Mouse (Mus musculus): ENCODE results near the gene Rab26.

Rab26 gene

DNA sequence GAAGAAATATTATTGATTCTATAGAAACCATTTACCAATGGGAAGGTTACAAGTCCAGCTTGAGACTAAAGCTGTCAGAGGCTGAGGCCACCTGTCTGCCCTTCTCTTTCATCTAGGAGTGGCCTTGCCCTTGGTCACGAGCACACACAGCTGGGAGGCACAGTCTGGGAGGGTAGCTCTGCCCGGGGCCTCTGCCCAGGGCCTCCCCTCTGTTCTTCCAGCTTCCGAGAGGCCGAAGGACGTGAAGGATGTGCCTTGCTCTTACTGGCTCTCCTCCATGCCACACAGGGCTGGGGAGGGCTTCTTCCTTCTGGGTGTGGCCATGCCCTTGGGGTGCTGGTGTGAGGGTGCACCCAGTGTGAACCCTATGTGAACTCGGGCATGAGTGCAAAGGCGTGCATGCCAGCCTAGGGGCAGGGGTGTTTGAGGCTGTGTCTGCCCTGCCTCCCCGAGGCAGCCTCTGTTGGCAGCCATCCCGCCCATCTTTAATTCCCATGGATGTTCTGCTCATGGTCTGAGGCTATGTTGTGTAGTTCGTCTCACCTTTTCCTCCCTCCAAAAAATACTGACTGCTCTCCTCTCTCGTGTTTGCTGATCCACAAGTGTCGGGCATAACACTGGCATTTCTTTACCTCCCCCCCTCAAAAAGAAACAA lies 26.1 kb downstream of the Rab26 start:
- no peak for DNase-seq (ENCODE audit: low read depth, low spot score)

DNA sequence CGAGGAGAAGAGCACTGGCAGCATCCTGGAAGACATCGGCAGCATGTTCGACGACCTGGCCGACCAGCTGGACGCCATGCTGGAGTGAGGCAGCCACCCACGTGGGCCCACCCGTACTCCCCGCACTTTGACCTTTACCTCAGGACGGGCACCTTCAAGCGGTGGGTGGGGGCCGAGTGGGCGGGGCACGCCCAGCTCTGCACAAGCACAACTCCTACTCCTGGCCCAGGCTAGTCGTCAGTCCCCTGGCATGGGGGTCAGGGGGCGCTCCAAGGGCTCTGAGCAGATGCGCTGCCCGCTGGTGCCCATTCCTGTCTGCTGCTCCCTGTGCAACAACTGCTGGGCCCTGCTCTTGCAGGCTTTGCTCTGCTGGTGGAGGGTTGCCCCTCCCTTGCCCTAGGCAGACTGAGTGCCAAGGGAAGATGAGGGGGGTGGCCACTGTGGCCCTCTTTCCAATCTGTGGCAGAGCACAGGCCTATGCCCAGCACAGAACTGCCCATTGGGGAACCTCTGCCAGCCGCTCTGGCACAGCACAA lies 26.8 kb downstream of the Rab26 start:
- no peak for DNase-seq (ENCODE audit: low read depth, low spot score)

DNA sequence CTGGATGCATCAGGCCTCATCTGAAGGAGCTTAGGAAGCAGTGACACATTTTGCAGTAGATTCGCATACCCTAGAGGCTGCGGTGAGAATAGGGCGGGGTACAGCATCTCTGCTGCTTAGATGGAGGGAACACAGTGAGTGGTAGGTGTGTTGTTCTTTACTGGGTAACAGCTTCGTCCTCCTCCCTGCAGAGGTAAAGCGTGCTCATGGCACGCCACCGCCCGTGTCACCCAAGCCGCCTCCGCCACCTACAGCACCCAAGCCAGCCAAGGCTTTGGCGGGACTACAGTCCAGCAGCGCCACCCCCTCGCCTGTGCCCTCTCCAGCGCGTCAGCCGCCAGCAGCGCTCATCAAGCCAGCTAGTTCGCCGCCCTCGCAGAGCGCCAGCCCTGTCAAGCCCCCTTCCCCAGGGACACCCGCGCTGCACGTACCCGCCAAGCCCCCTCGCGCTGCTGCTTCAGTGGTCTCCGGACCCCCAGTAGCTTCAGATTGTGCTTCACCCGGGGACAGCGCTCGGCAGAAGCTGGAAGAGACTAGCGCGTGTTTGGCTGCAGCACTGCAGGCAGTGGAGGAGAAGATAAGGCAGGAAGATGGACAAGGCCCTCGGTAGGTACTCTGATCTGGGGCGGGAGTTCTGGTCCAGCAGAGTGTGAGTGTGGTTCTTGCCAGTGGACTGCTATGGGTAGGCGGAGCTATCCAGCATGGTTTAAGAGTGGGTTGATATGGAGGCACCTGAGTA lies 27.5 kb downstream of the Rab26 start:
- no peak for DNase-seq (ENCODE audit: low read depth, low spot score)

DNA sequence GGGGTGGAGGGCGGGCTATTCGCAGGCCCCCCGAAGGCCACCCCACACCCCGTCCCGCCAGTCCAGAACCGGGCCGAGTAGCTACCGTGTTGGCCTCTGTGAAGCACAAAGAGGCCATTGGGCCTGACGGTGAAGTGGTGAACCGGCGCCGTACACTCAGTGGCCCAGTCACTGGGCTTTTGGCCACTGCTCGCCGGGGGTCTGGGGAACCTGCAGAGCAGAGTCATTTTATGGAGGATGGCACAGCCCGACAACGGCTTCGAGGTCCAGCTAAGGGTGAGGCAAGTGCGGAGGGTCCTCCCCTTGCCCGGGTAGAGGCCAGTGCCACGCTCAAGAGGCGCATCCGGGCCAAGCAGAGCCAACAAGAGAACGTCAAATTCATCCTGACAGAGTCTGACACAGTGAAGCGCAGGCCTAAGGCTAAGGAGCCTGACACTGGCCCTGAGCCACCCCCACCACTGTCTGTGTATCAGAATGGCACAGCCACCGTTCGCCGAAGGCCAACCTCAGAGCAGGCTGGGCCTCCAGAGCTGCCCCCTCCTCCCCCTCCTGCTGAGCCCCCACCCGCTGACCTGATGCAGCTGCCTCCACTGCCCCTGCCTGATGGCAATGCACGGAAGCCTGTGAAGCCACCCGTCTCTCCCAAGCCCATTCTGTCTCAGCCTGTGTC lies 28.6 kb downstream of the Rab26 start:
- no peak for DNase-seq (ENCODE audit: low read depth, low spot score)

DNA sequence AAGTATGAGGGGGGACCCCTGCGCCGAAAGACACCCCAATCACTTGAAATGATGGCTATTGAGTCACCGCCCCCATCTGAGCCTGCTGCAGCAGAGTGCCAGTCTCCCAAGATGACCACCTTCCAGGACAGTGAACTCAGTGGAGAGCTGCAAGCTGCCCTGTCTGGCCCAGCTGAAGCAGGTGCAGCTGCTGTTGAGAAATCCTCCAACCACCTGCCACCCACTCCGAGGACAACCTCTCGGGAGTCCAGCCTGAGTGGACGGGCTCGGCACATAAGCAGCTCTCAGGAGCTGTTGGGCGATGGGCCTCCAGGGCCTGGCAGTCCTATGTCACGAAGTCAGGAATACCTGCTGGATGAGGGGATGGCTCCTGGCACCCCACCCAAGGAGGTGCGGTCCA lies 29.9 kb downstream of the Rab26 start:
- no peak for DNase-seq (ENCODE audit: low read depth, low spot score)

DNA sequence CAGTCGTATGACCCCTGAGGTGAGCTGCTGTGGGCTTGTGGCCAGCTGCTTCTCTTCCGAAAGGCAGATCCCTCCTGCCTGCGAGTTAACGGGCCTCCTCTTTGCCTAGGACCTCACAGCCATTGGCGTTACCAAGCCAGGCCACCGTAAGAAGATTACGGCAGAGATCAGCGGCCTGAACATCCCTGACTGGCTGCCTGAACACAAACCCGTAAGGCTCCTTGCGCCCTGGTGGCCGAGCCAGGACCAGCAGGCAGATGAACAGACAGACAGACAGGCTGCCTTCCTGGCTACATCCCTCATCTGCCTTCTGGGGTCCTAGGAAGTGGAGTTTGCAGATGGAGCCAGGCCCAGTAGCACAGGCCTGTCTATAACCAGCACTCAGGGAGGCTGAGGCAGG lies 31.8 kb downstream of the Rab26 start:
- DNase-seq (ENCODE audit: low read depth, low spot score): no peak

DNA sequence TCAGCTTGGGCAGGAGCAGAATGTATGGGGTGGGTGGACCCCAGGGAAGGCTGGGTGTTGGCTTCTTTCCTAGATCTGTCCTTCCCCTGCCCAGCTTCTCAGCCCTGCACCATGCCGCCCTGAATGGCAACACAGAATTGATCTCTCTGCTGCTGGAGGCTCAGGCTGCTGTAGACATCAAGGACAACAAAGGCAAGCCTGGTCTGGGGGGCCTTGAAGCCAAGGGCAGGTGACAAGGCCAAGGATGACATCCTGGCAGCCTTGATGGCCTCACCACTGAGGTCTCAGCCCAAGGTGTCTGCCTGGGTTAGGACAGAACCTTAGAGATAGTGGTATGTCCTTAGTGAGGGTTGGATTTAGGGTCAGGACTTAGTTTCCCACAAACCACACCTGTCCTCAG lies 38.0 kb downstream of the Rab26 start:
- DNase-seq (ENCODE audit: low read depth, low spot score): no peak

DNA sequence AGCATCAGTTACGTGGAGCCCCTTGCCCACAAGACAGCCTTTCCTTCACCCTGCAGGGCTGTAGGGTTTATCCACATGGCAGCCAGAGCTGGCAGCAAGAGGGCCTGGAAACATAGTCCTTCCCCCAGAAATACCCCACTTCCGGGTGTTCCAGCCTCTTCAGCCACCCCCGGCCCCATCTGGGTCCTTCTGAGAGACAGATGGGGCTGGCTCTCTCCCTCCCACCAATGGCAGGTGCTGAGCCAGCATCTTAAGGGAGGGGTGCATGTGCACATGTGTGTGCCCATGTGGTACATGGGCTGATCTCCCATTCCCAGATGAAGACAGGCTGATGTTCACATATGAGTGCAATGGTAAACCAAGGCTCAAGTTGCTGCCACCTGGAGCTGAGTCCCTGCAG lies 38.6 kb downstream of the Rab26 start:
- no peak for DNase-seq (ENCODE audit: low read depth, low spot score)

DNA sequence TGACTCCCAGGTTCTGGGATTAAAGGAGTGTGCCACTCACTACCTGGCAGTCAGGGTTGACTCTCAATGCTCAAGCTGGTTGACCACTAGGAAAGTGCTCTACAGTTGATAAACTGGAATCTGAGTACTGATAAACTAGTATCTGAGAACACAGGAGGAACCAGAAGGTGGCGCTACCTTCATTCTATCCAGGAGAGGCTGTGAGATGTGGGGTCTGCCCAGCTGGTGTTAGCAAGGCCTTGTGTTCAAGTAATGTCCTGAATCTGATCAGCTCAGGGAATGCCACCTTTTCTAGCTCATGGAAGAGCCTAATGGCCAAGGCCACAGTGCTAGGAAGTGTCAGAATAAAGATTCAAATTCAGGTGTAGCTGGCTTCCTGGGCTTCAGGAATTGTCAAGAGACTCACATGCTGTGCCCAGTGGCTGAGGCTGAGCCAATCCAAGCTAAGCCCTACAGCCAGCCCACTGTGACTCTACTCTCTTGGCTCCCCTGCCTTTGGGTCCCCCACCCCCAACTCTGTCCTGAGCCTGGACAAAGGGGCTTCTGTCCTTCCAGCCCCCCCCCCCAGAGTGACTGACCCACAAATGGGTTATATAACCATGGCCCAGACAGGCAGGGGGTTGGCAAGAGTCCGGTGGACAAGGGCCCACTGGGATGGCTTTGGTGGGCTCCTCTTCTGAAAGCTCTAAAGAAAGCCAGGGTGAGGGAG lies 39.2 kb downstream of the Rab26 start:
- peak; percentile 55 for DNase-seq (ENCODE audit: low read depth, low spot score)

DNA sequence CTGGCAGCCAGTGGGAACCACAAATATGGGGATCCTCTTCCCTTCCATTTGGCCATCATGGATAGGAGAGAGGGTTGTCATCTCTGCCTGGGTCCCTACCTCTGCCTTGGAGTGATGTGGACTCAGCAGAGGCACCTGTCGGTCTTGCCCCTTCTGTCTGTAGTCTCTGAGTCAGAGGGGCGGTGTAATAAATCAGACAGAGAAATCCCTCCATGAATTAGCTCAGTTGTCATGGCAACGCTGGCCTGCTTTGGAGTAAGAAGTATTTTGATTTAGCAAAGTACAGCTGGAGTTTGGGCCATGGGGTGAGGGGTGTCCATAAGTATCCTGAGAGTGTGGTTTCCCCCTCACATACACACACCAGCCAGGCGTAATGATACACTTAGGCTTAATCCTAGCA lies 43.6 kb downstream of the Rab26 start:
- no peak for DNase-seq (ENCODE audit: low read depth, low spot score)

DNA sequence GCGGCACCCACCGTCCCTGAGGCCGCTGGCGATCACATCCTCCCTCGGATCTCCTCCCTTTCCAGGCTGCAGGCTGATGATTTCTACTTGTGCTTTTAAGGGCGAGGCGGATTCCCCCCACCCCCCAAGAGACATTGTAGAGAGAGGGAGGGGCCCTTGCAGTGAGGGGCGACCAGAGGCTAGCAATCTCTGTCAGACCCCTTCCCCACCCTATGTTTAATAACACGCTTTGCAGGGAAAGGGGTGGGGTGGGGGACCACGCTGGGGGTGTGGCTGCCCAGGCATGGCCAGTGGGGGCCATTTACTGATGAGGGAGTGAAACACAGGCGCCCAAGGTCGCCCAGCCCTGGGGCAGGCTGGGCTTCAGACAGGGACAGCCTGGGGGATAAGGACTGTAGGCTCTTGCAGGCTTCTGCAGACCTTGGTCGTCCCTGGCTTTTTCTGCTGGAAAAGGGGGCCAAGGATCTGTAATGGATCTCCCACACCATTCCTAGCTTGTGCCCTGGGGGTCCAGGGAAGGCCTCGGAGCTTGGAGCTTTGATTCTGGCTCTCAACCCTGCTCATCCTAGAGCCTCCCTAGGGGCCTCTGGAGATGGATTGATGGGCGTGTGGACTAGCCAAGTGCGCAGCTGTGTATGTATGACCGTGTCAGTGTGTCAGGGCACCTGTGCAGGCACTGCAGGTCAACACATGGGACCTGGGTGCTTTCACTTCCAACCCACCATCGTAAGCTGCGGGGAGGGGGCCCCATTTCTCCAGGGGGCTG lies 44.6 kb downstream of the Rab26 start:
- no peak for DNase-seq (ENCODE audit: low read depth, low spot score)

DNA sequence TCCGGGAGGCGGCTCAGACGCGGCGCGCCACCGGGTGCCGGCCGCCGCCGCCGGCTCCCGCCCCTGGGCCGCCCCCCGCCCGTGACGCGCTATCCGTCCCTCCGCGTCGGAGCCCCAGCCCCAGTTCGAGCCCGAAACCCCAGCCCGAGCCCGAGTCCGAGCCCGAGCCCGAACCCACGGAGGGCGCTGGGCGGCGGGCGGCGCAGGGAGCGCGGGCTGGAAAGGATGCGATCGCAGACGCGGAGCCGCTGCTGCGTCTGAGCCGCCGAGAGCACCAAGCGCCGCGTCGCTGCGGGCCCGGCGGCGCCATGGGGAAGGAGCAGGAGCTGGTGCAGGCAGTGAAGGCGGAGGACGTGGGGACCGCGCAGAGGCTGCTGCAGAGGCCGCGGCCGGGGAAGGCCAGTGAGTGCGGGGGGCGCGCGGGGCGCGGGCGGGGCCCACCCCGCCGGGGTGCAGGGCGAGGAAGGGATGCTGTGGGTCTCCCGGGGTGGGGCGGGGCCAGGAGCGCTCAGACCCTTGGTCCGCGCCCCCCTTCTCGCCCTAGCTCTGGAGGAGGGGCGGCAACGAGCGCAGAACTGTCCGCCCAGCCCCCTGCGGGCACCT lies 45.2 kb downstream of the Rab26 start:
- DNase-seq (ENCODE audit: low read depth, low spot score): no peak

DNA sequence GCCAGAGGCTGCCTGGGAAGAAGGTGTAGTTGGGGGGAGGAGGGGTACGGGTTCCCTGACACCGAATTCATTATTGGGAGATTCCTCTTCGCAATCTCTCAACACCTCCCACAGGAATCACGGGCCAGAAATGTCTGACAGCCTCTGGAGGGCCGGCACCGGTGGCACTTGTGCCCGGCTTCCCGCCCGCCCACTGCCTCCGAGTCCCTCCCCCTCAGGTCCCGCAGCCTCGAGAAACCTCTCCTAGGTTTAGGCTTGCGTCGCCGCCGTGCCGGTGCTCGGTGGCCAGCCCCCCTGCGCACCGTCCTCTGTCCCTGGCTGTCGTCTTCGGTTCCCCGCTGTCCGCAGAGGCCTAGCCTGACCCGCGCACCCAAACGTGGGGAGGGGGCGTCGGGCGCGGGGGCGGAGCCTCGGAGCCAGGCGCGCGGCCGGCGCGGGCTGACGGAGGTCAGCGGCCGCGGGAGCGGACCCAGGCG lies 45.8 kb downstream of the Rab26 start, which contains the start of gene Caskin1:
Gene Caskin1 (plus strand): TSS at position 416 of the 476 bp plus-strand sequence.
- DNase-seq (ENCODE audit: low read depth, low spot score): no peak

DNA sequence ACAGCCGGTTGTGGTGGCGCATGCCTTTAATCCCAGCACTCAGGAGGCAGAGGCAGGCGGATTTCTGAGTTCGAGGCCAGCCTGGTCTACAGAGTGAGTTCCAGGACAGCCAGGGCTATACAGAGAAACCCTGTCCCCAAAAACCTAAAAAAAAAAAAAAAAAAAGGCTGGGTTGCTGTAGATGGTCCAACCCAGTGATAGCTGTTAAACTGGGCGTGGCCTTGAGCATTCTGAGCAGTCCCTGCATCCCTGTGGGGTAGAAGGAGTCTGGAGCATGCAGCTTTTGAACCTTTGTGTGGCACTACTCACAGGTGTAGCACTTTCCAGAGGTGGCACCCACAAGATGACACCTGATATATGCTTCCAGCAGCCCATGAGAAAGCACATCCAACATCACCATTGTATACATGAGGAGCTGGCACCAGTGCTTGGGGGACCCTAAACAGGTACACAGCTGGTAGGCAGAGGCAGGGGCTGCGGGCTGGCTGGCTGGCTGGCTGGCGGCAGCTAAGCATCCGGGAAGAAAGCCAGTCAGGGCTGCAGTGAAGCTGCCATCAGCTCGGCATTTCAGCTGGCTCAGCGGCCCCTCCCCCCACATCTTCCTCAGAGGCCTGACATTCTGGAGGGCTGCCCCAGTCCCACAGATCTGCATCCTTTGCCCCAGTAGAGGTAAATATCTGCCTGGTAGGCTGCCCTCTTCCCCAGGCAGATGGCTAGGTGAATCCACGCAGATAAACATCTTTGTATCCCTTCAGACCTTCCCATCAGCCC lies 48.7 kb downstream of the Rab26 start:
- no peak for DNase-seq (ENCODE audit: low read depth, low spot score)

DNA sequence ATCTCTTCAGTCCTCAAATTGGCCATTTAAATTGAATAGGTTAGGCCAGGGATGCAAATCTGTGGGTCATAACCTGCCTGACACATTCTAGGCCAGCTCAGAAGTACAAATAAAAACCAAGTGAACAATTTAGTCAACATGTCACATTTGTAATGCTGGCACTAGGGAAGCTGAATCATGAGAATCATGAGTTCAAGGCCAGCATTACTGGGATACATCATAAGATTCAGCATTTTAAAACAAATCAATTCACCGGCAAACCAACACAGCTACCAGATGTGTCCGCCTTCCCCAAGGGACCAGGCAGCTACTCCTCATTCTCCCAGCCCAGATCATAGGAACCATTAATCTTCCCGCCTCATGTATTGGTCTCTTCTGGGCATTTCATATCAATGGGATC lies 50.5 kb downstream of the Rab26 start:
- no peak for DNase-seq (ENCODE audit: low read depth, low spot score)

DNA sequence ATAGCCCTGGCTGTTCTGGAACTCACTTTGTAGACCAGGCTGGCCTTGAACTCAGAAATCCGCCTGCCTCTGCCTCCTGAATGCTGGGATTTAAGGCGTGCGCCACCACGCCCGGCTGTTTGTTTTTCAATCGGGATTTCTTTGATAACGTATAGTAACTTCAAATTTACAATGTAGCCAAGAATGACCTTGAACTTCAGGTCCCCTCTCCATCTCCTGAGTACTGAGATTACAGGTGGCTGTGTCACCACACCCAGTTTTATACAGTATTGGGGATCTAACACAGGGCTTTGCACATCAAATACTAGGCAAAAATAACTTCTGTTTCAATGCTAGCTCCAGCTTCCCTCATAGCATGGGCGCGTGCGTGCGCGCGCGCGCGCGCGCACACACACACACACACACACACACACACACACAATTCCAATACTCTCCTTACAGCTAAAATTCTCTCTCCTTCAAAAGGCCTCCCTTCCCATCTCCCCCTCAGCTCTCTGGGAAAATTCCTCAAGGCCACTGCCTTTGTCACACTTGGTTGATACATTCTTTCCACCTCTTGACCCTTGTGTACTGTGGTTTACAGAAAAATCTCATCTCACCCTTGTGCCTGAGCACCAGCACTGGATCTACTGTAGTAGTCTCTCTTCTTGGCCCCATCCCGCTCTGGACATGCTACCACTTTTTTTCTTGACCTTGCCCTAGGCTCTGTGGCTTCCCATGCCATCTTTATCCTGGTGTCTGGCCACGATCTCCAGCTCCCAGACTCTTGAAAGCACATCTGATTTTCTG lies 52.8 kb downstream of the Rab26 start:
- no peak for DNase-seq (ENCODE audit: low read depth, low spot score)

DNA sequence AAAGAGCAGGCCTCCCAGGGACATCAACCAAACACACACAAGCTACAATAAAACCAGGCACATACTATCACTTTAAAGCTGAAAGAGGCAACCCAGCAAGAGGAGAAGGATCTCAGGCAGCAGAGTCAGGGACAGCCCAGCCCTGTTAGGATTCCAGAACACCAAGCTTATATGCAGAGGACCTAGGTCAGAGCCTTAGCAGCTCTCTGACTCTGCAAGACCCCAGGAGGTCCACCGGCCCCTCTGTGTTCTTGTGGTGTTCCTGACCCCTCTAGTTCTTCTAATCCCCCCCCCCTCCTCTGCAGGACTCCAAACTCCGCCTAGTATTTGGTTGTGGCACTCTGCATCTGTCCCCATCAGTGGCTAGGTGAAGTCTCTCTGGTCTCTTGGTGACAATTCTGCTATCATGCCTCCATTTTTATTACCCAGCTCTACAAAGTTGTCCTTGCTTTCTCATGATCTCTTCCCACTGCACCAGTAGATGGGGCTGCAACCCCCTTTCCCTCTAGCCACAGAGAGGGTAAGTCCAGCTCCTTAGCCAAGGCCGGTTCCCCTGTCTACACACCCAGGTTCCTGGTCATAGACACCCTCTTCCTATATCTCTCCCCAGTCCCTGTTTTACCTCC lies 53.7 kb downstream of the Rab26 start:
- DNase-seq (ENCODE audit: low read depth, low spot score): no peak

DNA sequence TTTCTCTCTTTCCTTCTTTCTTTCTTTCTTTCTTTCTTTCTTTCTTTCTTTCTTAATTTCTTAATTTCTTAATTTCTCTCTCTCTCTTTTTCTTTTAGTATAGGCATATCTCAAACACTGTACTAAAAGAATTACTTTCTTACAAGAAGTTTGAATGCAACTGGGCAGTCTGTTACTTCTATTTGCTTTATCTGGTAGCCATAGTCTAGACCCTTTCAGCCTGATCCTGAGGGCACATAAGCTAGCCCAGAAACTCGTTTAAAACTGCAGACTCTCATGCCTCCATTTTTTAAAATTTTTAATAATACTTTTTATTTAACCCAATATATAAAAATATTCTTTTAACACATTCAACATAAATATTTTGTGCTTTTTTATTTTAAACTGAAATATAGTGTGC lies 54.6 kb downstream of the Rab26 start:
- DNase-seq (ENCODE audit: low read depth, low spot score): no peak
